Mouse (Mus musculus): ENCODE results near the gene Raf1. TPM values are rescaled to one million over a fixed set of nuclear protein-coding genes. Genes with fewer than 3 reads are reported as not detected.

The Raf1 gene
- polyA plus RNA-seq, 1 experiment from 2014 or later, result 85.7 TPM

- H3K4me2 ChIP-seq, result no peak overlapping the region
- ATAC-seq (ENCODE audit: extremely low read depth, insufficient number of reproducible peaks, low FRiP score, low TSS enrichment), result no peak
- peaks cover 70% of the 10 kb centered on the region for H3K36me3 ChIP-seq
- H3K27ac ChIP-seq (replicated peaks), result no peak overlapping the region
- peaks cover 7% of the 10 kb centered on the region; the same call in 1 of the 2 replicates for H3K4me1 ChIP-seq
- no peak overlapping the region for H3K4me3 ChIP-seq
- H3K9me3 ChIP-seq, result no peaks in the 10 kb centered on the region
- no peaks in the 10 kb centered on the region for H3K27me3 ChIP-seq (replicated peaks)
- no peak overlapping the region for H3K9ac ChIP-seq
- 86% methylated on average over 5 of the region's 5 CpGs for WGBS
These were observed 66.1 kb downstream of the Raf1 start for GRCm38 (mm10) chr6:115610301-115610700.

DNA sequence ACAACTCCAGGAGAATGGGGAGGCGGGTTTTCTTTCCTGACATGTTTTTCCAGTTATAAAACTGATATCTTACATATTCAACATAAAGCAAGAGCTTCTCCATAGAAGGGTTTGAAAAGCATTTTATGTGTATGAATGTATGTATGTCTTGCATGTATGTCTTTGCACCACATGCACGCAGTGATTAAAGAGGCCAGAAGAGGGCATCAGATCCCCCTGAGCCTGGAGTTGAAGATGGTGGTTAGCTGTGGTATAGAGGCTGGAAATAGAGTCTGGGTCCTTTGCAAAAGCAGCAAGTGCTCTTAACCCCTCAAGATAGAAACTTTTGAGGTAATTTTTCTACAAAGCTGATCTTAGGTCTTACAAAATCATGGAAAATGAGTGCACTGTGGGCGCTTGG, 67.3 kb downstream of the Raf1 start:
- no peak overlapping the region for H3K27ac ChIP-seq (replicated peaks)
- H3K4me3 ChIP-seq, result no peak overlapping the region
- H3K9ac ChIP-seq, result no peak overlapping the region
- no peaks in the 10 kb centered on the region for H3K27me3 ChIP-seq (replicated peaks)
- no peak for ATAC-seq (ENCODE audit: extremely low read depth, insufficient number of reproducible peaks, low FRiP score, low TSS enrichment)
- H3K4me2 ChIP-seq, result no peak overlapping the region
- H3K9me3 ChIP-seq, result no peaks in the 10 kb centered on the region
- peaks cover 62% of the 10 kb centered on the region for H3K36me3 ChIP-seq
- H3K4me1 ChIP-seq, result peaks cover 7% of the 10 kb centered on the region; the same call in 1 of the 2 replicates
- 71% methylated on average over 3 of the region's 3 CpGs for WGBS

DNA sequence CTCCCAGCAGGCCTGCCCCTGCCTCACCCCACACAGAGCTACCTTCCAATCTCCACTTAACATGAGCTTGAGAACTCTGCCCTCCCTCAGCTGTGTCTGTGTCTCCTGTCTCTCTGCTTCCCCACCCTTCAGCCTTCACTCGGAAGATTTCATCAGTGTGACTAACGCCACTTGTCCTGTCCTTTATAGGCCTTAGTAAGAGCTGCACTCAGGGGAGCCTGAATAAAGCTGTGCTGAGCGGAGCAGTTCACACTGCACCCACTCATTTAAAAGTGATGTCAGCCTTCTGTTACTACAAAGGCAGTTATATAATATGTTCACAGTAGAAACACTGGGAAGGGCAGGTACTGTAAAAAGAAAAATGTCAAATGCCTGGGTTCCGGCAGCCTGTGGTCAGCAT, 69.0 kb downstream of the Raf1 start:
- Histone ChIP-seq H3K27me3 (replicated peaks) (no peaks in the 10 kb centered on the region), H3K36me3 (peaks cover 45% of the 10 kb centered on the region), H3K9ac (no peak overlapping the region; the same call in 1 of the 2 replicates), H3K27ac (replicated peaks) (no peak overlapping the region), H3K4me3 (no peak overlapping the region), H3K9me3 (no peaks in the 10 kb centered on the region), H3K4me1 (peaks cover 17% of the 10 kb centered on the region), H3K4me2 (no peak overlapping the region)
- no peak for ATAC-seq (ENCODE audit: extremely low read depth, insufficient number of reproducible peaks, low FRiP score, low TSS enrichment)
- WGBS, result 64% methylated on average over 4 of the region's 4 CpGs

- no peak overlapping the region for H3K4me3 ChIP-seq
- peaks cover 35% of the 10 kb centered on the region for H3K36me3 ChIP-seq
- no peak overlapping the region for H3K9ac ChIP-seq
- H3K4me1 ChIP-seq, result peaks cover 19% of the 10 kb centered on the region
- H3K9me3 ChIP-seq, result no peaks in the 10 kb centered on the region
- no peak overlapping the region for H3K4me2 ChIP-seq
- no peak overlapping the region for H3K27ac ChIP-seq (replicated peaks)
- ATAC-seq (ENCODE audit: extremely low read depth, insufficient number of reproducible peaks, low FRiP score, low TSS enrichment), result no peak
- no peaks in the 10 kb centered on the region for H3K27me3 ChIP-seq (replicated peaks)
- WGBS, result 69% methylated on average over 1 of the region's 1 CpGs
These were observed 70.0 kb downstream of the Raf1 start for GRCm38 (mm10) chr6:115606461-115606860.

DNA sequence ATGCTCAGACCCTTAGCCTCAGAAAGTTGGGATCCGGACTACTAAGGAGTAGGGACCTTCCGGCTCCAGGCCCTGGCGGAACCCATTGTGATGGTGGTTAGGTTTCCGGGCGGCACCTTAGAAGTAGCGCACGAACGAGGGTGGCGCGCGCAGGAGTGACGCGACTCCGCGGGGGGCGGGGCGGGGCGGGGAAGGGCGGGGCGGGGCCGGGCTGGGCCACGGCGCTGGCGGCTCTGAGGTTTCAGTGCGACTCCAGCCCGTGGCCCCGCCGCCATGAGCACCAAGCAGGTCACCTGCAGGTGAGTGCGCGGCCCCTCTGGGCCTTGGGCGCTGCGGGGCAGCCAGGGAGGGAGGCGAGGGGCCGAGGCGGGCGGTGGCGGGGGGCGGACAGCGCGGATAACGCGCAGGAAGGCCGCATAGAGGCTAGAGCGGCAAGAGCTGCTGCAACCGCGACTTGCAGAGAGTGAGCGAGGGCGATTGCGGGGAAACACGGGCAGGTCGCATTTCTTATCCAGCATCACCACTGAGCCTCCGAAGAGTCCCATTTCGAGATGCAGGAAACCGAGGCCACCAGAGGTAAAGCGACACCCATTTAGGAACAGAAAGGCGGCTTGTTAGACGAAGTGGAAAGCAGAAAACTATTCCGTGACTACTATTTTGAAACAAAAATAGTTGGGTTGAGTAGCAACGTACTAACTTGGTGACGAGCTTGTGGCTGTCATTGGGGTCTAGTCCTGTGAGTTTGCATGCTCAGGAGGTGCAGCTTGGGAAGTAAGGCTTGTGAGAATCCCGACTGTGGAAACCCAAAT, 74.5 kb downstream of the Raf1 start, which contains the start of gene Mkrn2:
Gene Mkrn2 (plus strand): TSS at position 188 of the 809 bp plus-strand sequence.
- H3K36me3 ChIP-seq, result peaks cover 10% of the 10 kb centered on the region; the same call in 1 of the 2 replicates
- H3K4me1 ChIP-seq, result peaks cover 17% of the 10 kb centered on the region
- H3K9ac ChIP-seq, result peak within 1 kb of the TSS; percentile 94
- WGBS, result under 1% methylated on average over 46 of the region's 61 CpGs
- H3K9me3 ChIP-seq, result no peaks in the 10 kb centered on the region
- peak within 1 kb of the TSS; percentile 81 for H3K4me3 ChIP-seq
- H3K27me3 ChIP-seq (replicated peaks), result no peaks in the 10 kb centered on the region
- peak; percentile 82 for ATAC-seq (ENCODE audit: extremely low read depth, insufficient number of reproducible peaks, low FRiP score, low TSS enrichment)
- peak within 1 kb of the TSS; percentile 74 for H3K4me2 ChIP-seq
- peak within 1 kb of the TSS; percentile 75 for H3K27ac ChIP-seq (replicated peaks)

GRCm38 (mm10) chr6:115601322-115601714, 75.1 kb downstream of the Raf1 start:
- H3K36me3 ChIP-seq, result peaks cover 10% of the 10 kb centered on the region; the same call in 1 of the 2 replicates
- H3K9ac ChIP-seq, result peak overlapping the region; percentile 94; the same call in 1 of the 2 replicates
- no peak for ATAC-seq (ENCODE audit: extremely low read depth, insufficient number of reproducible peaks, low FRiP score, low TSS enrichment)
- H3K4me2 ChIP-seq, result peak overlapping the region; percentile 74
- no peak overlapping the region for H3K27ac ChIP-seq (replicated peaks)
- H3K9me3 ChIP-seq, result no peaks in the 10 kb centered on the region
- peaks cover 15% of the 10 kb centered on the region for H3K4me1 ChIP-seq
- H3K27me3 ChIP-seq (replicated peaks), result no peaks in the 10 kb centered on the region
- 66% methylated on average over 4 of the region's 4 CpGs for WGBS
- H3K4me3 ChIP-seq, result peak overlapping the region; percentile 81

GRCm38 (mm10) chr6:115595667-115596066, 80.8 kb downstream of the Raf1 start:
- ATAC-seq (ENCODE audit: extremely low read depth, insufficient number of reproducible peaks, low FRiP score, low TSS enrichment), result no peak
- no peak overlapping the region for H3K27ac ChIP-seq (replicated peaks)
- H3K4me3 ChIP-seq, result no peak overlapping the region
- no peaks in the 10 kb centered on the region for H3K4me1 ChIP-seq
- no peak overlapping the region for H3K4me2 ChIP-seq
- no peaks in the 10 kb centered on the region; the same call in 1 of the 2 replicates for H3K27me3 ChIP-seq (replicated peaks)
- H3K9me3 ChIP-seq, result no peaks in the 10 kb centered on the region
- no peak overlapping the region for H3K9ac ChIP-seq
- no peaks in the 10 kb centered on the region for H3K36me3 ChIP-seq
- WGBS, result 55% methylated on average over 3 of the region's 3 CpGs

- no peaks in the 10 kb centered on the region for H3K4me1 ChIP-seq
- 65% methylated on average over 3 of the region's 3 CpGs for WGBS
- no peak overlapping the region for H3K4me2 ChIP-seq
- ATAC-seq (ENCODE audit: extremely low read depth, insufficient number of reproducible peaks, low FRiP score, low TSS enrichment), result no peak
- H3K9me3 ChIP-seq, result no peaks in the 10 kb centered on the region
- H3K27ac ChIP-seq (replicated peaks), result no peak overlapping the region
- H3K27me3 ChIP-seq (replicated peaks), result no peaks in the 10 kb centered on the region; the same call in 1 of the 2 replicates
- no peak overlapping the region for H3K4me3 ChIP-seq
- no peaks in the 10 kb centered on the region for H3K36me3 ChIP-seq
- H3K9ac ChIP-seq, result no peak overlapping the region
These were observed 82.0 kb downstream of the Raf1 start for GRCm38 (mm10) chr6:115594463-115594862.

DNA sequence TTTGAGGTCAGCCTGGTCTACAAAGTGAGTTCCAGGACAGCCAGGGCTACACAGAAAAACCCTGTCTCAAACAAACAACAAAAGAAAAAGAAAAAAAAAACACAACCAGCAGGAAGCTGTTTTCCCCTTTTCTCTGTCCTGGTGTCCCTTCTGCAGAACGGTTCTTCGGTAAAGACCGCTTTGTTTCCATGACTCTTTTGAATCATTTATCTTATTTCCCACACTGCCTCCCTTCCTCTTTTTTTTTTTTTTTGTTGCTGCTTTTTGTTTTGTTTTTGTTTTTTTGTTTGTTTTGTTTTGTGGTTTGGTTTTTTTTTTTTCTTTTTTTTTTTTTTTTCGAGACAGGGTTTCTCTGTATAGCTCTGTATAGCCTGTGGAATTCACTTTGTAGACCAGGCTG, 83.2 kb downstream of the Raf1 start:
- no peaks in the 10 kb centered on the region for H3K9me3 ChIP-seq
- H3K27me3 ChIP-seq (replicated peaks), result no peaks in the 10 kb centered on the region; the same call in 1 of the 2 replicates
- H3K36me3 ChIP-seq, result no peaks in the 10 kb centered on the region
- no peak overlapping the region for H3K27ac ChIP-seq (replicated peaks)
- WGBS, result 73% methylated on average over 4 of the region's 4 CpGs
- ATAC-seq (ENCODE audit: extremely low read depth, insufficient number of reproducible peaks, low FRiP score, low TSS enrichment), result no peak
- no peak overlapping the region for H3K4me3 ChIP-seq
- H3K9ac ChIP-seq, result no peak overlapping the region
- no peak overlapping the region for H3K4me2 ChIP-seq
- no peaks in the 10 kb centered on the region for H3K4me1 ChIP-seq

GRCm38 (mm10) chr6:115592458-115592857, 84.0 kb downstream of the Raf1 start, which contains the start of gene Mkrn2os:
Gene Mkrn2os (minus strand): TSS chr6:115592576.
- Histone ChIP-seq H3K36me3 (no peaks in the 10 kb centered on the region), H3K9me3 (no peaks in the 10 kb centered on the region), H3K27ac (replicated peaks) (no peak within 1 kb of the TSS), H3K4me2 (no peak within 1 kb of the TSS), H3K9ac (no peak within 1 kb of the TSS), H3K4me1 (no peaks in the 10 kb centered on the region), H3K4me3 (no peak within 1 kb of the TSS), H3K27me3 (replicated peaks) (no peaks in the 10 kb centered on the region; the same call in 1 of the 2 replicates)
- no peak for ATAC-seq (ENCODE audit: extremely low read depth, insufficient number of reproducible peaks, low FRiP score, low TSS enrichment)
- 42% methylated on average over 5 of the region's 5 CpGs for WGBS

- Histone ChIP-seq H3K27ac (replicated peaks) (no peak overlapping the region), H3K9ac (no peak overlapping the region), H3K36me3 (no peaks in the 10 kb centered on the region), H3K4me1 (no peaks in the 10 kb centered on the region), H3K4me3 (no peak overlapping the region), H3K27me3 (replicated peaks) (no peaks in the 10 kb centered on the region; the same call in 1 of the 2 replicates), H3K4me2 (no peak overlapping the region), H3K9me3 (no peaks in the 10 kb centered on the region)
- ATAC-seq (ENCODE audit: extremely low read depth, insufficient number of reproducible peaks, low FRiP score, low TSS enrichment), result no peak
- WGBS, result 78% methylated on average over 19 of the region's 19 CpGs
These were observed 84.6 kb downstream of the Raf1 start for GRCm38 (mm10) chr6:115591692-115592359.

Measured in heart, embryonic 13.5 days (tissue).